Mouse (Mus musculus) cerebellum, postnatal 14 days (tissue): ENCODE results near the gene Axdnd1.
"Not testable (repeated sequence)": the region's sequence is repeated elsewhere in the genome, so short reads cannot be mapped to it uniquely, and the experiment has no call there.

Experiments used
- DNase-seq, 2 experiments: peaks; one replicate each; pipeline ENCODE4 v3.0.0; 2021; ENCODE audit warnings: mixed read lengths in 2 of 2

The Axdnd1 gene

DNA sequence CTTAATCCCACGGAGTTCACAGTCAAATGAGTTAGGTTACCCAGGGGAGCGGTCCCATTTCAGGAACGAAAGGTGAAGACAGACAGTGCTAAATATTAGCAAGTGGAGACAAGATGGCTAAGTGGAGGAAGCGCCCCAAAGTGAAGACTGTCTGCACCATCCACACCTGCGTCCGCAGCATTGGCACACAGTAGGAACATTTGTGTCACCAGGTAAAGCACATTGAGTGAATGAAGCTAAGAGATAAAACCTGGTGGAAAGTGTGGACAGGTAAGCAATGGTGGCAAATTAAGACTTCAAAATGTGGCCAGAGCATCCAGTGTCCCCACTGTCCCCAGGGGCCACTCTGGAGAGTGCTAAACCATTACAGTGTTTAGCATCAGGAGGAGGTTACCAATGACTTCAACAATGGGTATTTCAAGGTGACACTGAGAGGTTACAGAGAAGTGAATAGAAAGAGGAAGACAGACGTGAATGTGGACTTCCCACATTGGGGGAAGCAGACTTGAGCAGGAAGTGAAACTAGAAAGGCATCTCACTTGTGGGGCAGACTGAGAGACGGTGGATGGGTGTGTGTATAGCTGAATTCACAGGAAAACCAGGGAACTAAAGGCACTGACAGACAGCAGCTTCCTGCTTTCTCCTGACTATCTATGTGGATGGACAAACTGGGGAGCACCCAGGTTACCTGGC, 16.2 kb upstream of the Axdnd1 start:
- DNase-seq: no peak

DNA sequence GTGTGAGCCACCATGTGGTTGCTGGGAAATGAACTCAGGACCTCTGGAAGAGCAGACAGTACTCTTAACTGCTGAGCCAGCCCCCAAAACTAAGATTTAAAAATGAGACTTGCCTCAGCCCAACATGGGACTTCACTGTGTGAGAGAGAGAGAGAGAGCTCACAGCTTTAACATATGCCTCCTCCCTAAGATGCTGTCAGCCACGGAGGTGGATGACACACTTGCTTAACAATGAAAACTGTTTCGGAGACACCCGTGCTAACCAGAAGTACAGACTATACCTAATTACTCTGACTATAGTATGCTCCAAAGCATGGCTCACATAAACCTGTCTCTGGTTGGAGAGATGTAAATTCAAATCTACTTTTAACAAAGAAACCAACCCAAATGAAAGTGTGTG, 12.5 kb upstream of the Axdnd1 start:
- DNase-seq: no peak

DNA sequence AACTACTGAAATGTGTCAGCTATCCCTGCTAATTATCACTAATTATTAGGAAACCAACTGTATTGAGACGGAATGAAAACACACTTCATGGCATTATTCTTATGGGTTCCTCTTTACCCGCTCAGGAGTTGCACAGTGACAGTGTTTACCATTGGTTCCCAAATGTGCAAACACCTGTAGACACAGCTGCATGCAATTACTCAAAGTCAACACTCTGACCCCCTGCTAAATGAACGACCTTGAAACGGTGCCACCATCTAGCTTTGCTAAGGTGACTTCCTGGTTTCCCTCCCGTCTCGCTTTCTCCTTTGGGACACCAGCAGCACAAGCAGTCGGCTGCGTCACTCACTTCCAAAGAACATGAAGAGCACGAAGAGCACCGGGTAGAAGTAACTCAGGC, 11.5 kb upstream of the Axdnd1 start:
- no peak for DNase-seq

DNA sequence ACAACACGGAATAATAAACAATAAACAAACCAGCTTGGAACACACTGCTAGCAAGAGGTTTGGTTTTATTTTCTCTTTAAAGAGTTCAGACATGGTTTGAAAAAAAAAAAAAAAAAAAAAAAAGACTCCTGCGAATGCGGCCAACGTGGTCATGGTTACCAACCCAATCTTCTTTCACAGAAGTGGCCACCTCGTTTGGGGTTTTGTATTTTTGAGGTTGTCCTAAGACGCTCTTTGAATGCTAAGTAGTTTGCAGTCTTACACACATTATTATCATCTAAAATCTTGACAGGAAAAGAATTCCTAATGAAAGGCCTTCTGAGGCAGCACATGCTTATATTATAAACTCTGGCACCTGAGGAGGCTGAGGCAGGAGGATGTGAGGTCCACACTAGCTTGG, 7.5 kb upstream of the Axdnd1 start:
- DNase-seq: no peak

DNA sequence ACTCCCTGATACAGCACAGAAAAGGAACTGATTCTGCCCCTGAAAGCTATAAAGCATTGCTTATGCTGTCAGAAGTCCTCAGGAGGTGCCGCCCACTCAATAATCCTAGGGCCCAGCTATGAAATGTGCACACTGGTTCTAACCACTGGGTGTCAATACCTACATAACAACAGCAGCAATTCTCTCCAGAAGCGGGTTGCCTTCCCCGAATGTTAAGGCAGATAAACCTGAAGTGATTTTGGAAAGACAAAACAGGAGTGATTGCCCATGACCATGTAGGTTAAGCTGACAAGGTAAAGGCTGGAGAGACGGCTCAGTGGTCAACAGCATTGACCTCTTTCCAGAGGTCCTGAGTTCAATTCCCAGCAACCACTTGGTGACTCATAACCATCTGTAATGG, 4.8 kb upstream of the Axdnd1 start:
- no peak for DNase-seq

DNA sequence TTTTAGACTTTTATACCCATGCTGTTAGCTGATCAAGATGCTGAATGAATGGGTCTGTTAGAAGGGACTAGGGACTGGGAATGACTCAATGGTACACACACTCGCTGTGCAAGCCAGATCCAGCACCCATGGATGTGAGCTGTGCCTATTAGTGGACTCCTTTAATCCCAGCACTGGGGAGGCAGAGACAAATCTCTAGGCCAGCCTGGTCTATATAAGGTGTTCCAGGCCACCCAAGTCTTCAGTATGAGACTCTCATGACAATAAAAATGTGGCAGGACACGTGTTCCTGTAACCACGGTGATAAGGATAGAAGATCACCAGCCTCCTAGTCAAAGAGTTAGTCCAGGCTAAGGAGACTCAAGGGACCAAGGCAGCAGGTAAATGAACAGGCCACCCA, 3.1 kb upstream of the Axdnd1 start:
- no peak for DNase-seq

DNA sequence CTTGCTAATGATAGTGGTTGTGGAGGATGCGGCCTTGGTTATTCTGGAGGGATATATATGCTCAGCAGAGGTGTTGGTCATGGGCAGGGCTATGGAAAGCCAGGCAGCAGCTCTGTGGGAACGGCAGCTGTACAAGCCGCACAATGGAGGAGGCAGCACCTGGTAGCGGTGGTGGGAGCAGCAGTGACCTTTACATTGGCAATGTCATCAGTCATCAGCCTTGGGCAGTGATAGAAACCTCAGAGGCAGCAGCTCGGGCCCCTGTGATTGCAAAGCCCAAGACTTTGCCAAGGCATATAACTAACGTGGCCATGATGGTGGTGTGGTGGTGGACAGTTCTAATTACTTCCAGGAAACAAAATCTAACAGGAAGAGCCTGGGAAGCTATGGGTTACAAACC, 2.5 kb upstream of the Axdnd1 start:
- no peak for DNase-seq

DNA sequence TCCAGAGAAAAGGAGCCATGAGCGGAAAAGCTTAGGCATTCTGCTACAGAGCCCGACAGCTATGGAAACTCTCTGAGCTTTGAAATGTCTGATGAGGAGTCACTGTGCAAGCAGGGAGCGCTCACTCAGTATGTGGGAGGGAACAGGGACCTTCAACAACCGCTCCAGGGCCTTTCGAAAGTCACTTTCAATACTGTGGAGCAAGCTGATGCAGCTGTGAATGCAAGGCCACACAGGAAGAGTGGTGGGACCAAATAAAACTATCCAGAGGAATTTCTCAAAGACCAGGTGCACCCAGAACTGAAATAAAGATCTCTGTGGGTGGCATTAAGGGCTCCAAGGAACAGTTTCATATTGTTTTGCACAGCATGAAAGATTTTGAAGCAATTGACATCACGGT, 1.9 kb upstream of the Axdnd1 start:
- no peak for DNase-seq

DNA sequence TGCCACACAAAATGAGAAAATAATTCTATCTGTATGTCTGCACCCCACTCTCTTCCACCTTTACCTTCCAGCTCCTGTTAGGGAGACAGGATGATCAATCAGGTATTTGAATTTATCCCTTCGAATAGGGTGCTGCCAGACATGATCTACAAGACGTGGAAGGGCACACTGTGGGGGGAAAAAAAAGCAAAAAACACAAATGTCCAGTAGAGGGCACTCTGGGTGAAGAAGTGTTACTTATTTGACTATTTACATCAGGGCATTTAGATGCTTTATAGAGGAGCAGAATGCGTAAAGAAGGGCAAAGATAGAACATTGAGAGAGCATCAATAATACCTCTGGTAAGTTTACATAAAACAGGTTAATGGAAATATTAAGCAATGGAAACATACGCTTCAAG, 2.8 kb downstream of the Axdnd1 start:
- peak; percentile 37 to 42 for DNase-seq

DNA sequence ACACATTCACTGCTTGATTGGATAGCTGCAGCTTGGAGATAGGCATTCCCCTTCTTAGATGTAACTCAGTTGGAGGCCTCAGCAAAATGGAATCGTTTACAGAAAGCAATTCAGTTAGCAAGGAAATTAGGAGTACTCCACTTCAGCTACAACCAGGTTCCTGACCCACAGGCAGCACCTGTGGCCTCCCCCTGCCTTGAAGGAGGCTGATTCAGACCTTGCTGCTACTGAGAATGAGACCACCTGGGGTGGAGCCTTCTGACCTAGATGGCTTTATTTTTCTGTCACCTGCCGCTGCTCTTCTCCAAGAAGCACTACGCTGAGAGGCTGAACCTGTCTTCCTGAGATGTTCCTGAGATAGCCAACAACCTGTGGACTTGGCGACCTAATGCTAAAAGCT, 12.4 kb downstream of the Axdnd1 start:
- no peak for DNase-seq

DNA sequence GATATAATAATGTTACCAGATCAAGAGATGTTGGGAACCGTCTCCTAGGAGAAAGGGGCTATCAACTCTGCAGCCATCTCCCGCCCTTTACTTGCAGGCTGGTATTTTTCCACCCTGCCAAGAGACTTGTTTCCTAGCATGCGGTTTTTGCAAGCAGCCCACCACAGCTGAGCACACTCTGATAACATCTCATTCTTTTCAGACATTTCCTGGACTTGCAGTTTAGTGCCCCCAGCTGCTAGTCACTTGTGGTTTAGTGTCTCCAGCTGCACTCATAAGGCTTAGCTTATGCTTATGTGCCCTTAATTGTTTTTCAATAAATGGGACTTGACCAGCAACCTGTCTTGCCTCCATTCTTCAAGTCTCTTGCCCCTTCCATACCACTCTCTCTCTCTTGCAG, 13.0 kb downstream of the Axdnd1 start:
- no peak for DNase-seq

DNA sequence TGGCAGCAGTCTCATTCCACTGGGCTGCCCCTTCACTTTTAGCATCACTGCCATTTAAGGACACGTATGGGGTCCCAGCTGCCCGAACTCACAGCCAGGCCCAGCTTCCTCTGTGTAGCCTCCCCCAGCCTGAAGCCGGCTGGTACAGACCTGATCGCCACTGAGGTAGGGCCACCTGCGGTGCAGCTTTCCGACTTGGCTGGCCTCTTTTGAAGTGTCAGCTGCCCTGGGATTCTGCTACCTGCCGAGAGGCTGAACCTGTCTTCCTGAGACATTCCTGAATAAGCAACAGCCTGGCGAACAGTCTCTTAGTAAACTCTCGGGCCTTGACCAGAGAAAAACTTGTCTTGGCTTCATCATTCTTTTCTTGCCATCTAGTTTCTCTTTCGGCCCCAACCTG, 17.7 kb downstream of the Axdnd1 start:
- peak in 1 of 2 experiments; percentile 10 for DNase-seq

DNA sequence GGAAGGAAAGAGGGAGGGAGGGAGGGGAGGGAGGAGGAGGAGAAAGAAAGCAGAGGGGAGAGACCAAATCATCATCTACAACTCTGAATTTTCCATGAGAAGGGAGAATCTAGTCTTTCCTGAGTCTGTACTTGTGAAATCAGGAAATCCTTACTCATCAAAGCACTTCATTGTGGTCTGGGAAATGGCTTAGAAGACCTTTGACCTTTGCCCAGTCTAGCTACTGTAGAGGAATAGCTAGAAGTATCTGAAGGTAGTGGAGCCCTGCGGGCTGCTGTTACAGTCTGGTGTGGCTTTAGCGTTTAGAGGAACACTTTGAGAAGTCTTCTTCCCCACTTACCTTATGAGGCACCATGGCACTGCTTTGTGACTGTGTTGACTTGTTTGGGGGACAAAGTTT, 18.5 kb downstream of the Axdnd1 start:
- no peak for DNase-seq

DNA sequence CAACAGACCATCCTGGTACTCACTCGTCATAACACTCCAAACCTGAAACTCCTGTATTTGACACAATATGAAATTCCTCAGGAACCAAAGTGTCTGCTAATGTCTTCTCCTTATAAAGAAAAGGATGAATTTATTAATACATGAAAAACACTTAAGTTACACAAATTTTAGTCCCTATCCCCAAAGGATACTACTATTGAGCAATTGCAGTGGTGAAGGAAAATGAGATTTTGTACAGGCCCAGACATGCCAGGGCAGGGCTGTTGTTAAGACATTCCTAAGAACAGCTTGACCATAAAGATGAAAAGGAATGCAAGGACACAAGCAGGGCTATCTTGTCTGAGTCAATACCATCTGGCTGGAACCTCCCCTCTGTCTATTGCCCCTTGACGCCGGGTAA, 20.8 kb downstream of the Axdnd1 start:
- not testable (repeated sequence) for DNase-seq

DNA sequence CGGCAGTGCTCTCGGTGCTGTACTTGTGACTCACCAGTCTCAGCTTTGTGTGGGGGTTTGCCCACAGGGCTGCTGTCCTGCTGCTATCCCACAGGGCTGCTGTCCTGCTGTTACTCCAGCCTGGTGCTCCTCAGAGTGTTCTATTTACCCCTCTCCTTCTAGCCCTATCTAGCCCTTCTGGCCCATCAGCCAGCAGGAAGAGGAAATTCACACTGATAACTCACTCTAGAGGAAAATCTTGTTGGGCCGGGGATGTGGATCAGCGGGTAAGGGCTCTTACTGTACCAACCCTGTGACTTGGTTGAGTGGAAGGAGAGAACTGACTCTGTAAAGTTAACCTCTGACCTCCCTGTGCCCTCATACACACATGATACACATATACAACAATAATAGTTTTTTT, 27.8 kb downstream of the Axdnd1 start:
- no peak for DNase-seq

DNA sequence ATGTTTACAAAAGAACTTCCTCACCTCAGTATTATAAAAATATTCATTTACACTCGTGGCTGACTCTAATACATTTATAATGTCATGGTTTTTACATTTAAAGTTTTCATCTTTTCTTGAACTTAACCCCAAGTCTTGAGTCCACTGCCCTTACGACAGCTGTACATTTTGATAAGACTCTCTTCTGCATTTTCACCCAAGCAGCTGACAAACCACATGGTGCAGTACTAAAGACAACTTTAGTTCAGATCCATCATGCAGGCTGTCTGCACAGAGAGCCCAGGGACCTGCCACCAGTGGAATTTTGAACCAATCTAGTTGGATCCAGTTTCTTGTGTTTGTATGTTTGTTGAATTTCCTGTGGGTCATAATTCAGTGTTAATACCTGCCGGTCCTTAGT, 34.1 kb downstream of the Axdnd1 start:
- no peak for DNase-seq

DNA sequence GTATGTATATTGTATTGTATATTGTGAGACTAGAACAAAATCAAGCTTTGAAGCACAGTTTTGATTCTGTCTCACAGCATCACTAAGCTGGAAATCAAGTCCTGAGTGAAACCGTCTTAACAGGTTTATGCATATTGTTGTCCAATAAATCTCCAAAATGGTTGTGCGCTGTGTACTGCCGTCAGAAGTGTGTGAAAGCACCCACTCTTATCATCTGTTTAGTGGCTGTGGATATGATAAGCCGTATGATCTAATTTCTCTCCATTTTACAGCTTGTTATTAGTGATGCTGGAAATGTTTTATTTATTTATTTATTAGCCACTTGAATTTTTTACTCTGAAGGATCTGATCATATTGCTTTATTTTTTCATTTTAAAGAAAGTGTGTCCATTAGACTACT, 34.7 kb downstream of the Axdnd1 start:
- DNase-seq: no peak

DNA sequence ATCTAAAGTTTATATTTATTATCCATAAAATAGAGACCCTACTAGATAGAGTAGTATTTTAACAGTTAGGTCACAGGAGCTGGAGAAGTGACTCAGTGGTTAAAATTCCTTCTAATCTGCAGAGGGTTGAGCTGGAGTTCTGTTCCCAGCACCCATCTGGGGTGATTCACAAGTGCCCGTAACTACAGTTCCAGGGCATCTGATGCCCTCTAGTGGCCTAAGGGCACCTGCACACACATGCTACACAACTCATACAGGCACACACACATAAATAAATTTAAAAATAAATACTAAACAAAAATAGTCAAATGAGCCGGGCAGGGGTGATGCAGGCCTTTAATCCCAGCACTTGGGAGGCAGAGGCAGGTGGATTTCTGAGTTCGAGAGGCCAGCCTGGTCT, 39.7 kb downstream of the Axdnd1 start:
- DNase-seq: no peak

DNA sequence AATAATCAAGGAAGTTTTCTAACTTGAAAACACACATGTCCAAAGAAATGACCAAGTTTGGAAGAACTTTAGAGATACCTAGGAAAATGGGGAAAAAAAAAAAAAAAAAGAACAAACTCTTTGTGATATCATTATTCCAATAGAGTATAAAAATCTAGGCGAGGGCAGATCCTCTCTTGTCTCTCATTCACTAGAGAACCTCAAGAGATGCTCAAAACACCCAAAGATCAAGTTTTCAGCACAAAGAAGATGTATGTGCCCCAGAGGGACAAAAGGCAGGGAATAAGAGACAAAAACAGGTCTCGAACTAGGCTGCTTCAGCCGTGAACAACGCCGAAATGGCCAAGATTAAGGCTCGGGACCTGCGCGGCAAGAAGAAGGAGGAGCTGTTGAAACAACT, 55.2 kb downstream of the Axdnd1 start, which contains the start of gene Gm2000:
Gm2000 (plus strand) TSS at position 301 of the 400 bp plus-strand sequence.
- no peak for DNase-seq

DNA sequence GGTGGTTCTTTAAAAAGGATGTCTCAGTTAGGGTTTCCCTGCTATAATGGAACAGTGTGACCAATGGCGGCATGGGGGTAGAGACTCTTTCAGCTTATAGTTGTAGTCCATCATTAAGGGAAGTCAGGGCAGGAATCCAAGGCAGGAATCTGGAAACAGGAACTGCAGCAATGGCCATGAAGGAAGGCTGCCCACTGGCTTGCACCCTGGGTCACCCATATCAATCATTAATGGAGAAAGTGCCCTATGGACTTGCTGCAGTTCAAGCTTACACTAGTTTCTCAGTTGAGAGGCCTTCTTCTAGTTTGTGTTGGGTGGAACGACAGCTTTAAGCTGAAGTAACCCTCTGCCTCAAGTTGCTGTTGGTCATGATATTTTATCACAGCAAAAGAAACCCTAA, 68.5 kb downstream of the Axdnd1 start:
- no peak for DNase-seq

DNA sequence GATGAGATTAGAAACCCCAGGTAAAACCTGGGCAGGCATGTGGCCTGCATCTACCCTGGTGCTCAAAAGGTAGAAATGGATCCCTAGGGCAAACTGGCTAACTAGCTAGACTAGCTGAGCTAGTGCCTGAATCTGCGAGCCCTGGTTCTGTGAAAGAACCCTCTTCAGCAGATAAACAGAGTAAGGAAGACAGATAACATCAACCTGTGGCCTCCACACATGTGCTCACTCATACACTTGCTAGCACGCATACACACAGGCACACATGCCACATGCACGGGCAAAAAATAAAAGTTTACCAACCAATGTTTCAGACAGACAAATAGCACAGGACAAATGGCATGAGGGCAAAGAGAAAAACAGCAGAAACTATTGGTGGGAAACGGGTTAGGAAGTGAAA, 70.5 kb downstream of the Axdnd1 start:
- DNase-seq: no peak

DNA sequence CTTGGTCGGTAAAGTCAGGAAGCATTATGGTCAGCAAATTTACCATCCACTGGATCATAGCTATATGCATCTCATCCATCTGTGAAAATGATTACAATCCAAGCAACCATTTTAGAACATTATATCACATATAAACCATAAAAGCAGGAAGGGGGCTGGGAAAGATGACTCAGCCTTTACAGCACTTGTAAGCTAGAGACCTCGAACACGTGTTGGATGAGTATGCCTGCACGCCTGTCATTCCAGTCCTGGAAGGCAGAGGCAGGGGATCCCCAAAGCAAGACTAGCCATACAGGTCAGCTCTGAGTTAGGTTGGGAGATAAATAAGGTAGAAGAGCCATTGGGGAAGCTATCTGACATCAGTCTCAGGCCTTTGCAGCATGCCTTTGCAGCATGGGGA, 71.9 kb downstream of the Axdnd1 start:
- DNase-seq: no peak

DNA sequence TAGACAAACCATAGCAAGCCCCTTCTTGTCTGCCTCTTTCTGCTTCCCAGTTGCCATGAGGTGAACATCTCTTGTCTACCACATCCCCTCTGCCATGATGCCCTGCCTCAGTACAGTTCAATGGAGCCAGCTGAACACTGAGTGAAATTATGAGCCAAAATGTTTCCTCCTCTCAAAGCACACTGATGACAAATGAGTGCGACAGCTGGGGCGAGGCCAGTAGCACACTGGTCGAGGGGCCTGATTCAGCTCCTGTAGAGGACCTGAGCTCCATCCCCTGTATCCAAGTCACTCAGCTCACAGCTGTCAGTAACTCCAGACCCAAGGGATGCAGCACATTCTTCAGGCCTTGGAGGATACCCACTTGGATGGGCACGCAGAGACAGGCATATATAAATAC, 75.3 kb downstream of the Axdnd1 start:
- DNase-seq: no peak

DNA sequence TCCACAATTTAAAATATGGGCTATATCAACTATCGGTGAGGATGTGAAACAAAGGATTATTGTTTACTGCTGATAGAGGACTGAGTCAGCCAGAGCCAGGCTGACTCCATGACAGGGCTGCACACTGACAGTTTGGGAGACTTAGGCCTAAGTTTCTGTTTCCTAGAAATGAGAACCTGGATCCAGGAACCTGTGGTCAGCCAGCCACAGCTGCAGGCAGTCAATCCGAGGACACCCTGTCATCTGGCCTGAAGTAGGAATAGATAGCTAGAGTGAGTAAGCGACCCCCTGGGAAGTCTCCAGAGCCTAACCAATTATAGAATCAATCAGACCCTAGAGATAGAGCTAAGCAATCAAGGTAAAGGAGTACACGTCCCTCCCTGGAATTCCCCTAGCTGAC, 76.5 kb downstream of the Axdnd1 start:
- no peak for DNase-seq

DNA sequence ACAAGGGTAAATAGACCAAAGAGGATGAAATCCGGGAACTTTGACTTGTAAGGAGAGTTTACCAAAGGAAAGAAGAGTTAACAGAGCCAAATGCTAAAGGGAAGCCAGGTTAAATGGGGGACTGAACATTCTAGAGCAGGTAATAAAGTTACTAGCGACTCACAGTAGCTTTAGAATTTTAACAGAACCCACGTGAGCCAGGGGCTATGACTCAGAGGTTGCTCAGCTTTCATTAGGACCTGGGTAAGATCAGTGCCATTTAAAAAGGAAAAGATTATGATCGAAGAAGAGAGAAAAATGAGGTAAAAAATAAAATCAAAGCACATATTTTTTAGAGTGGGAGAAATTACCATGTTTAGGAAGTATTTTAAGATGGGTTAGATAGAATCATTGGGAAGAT, 80.1 kb downstream of the Axdnd1 start:
- DNase-seq: no peak

DNA sequence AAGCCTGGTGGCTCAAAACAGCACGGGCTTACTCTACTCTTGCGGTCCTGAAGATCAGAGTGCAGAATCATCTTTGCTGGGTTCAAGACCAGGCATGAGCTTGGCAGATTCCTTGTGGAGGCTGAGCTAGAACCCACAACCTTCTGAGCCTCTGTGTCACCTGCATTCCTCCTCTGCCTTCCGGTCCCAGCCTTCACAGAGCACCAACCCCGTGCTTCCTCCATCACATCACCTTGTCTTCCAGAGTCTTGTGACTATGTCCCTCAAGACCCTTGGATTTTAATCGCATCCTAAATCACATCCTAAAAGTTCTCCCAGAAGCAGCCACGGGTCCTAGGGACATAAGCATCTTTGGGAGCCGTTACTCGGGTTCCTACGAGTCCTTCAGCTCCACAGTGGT, 97.8 kb downstream of the Axdnd1 start:
- DNase-seq: no peak
